Mouse (Mus musculus): ENCODE measurements at regions not wholly inside any gene's neighbourhood (a gene's known extent, or its start where the extent isn't known, plus 50 kb on each side); places are given as distances from the start of the nearest gene placed in this dataset.

DNA sequence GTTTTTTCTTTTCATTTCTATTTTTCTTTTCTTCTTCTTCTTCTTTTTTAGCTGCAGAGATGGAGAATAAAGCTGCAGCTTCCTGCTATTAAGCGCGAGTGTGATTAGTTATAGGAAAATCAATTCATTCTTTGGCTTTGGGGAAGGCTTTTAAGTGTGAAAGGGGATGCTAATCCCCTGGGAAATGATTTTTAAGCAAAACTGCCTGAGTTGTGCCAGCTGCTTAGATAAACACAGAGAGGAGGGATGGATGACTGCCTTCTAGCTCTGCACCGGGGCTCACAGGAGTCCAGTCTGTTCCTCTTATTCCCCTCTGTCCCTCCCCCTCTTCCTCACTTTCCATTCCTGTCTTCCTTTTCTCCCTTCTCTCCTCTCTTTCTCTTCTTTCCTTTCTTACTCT is 306.8 kb upstream of the Rbfox1 start:
- H3K27me3 ChIP-seq (ENCODE audit: control insufficient read depth, insufficient read depth, low read depth, low read length): no peaks in the 10 kb centered on the region
- H3K27ac ChIP-seq (ENCODE audit: low read length): peak overlapping the region; percentile 73
- ATAC-seq: no peak

DNA sequence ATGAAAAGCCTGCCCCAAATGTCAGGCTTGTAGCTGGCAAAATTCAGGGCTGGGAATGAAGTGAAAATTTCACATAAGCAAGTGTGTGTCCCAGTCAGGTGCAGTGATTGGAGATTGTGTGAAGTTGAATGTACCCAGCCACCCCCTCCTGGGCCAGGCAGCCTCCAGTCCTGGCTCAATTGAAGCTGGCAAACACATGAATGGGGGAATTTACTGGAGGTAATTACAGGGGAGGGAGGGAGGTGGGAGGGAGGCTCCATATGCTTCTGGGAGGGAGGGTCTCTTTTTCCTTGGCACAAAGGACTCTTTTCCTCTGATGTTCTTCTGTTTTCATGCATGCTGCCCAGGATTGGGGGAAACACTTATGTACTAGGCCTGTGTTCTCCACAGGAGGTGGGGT is 312.4 kb upstream of the Rbfox1 start:
- Histone ChIP-seq H3K36me3 (ENCODE audit: control insufficient read depth, insufficient read depth, low read length) (no peaks in the 10 kb centered on the region), H3K9me3 (replicated peaks; ENCODE audit: control insufficient read depth, low read length, poor library complexity, severe bottlenecking) (no peaks in the 10 kb centered on the region), H3K27ac (ENCODE audit: low read length) (no peak overlapping the region), H3K27me3 (ENCODE audit: control insufficient read depth, insufficient read depth, low read depth, low read length) (no peaks in the 10 kb centered on the region), H3K9ac (ENCODE audit: low read depth, low read length) (no peak overlapping the region), H3K4me2 (ENCODE audit: low read length) (no peak overlapping the region), H3K4me3 (ENCODE audit: low read depth, low read length) (no peak overlapping the region), H3K4me1 (ENCODE audit: control insufficient read depth, insufficient read depth, low read length) (peaks cover 16% of the 10 kb centered on the region)
- ATAC-seq: no peak

More for the DNA sequence above, 306.8 kb upstream of the Rbfox1 start:
- Histone ChIP-seq H3K4me1 (ENCODE audit: control insufficient read depth, insufficient read depth, low read length) (peaks cover 9% of the 10 kb centered on the region), H3K36me3 (ENCODE audit: control insufficient read depth, insufficient read depth, low read length) (no peaks in the 10 kb centered on the region), H3K4me3 (ENCODE audit: low read depth, low read length) (no peak overlapping the region), H3K9ac (ENCODE audit: low read depth, low read length) (no peak overlapping the region), H3K4me2 (ENCODE audit: low read length) (no peak overlapping the region), H3K9me3 (replicated peaks; ENCODE audit: control insufficient read depth, low read length, poor library complexity, severe bottlenecking) (no peaks in the 10 kb centered on the region)
- WGBS: 13% methylated on average over 3 of the region's 3 CpGs

DNA sequence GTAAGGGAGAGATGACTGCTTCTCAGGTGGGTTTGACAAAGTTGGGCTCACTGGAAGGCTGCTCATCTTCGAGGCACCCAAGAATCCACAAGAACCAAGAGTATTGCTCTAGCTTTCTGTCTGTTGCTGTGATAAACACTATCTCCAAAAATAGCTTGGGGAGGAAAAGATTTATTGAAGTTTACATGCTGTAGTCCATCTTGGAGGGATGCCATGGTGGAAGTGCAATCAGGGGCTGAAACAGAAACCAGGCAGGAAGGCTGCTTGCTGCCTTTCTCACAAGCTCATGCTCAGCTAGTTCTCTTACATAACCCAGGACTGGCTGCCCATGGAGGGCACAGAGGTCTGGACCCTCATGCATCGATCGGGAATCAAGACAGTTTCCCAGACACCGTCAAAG is 314.5 kb upstream of the Rbfox1 start:
- Histone ChIP-seq H3K9ac (ENCODE audit: low read depth, low read length) (no peak overlapping the region), H3K36me3 (ENCODE audit: control insufficient read depth, insufficient read depth, low read length) (no peaks in the 10 kb centered on the region), H3K27me3 (ENCODE audit: control insufficient read depth, insufficient read depth, low read depth, low read length) (no peaks in the 10 kb centered on the region), H3K4me3 (ENCODE audit: low read depth, low read length) (no peak overlapping the region), H3K4me2 (ENCODE audit: low read length) (no peak overlapping the region), H3K4me1 (ENCODE audit: control insufficient read depth, insufficient read depth, low read length) (peaks cover 14% of the 10 kb centered on the region; the same call in 1 of the 2 replicates), H3K27ac (ENCODE audit: low read length) (no peak overlapping the region), H3K9me3 (replicated peaks; ENCODE audit: control insufficient read depth, low read length, poor library complexity, severe bottlenecking) (no peaks in the 10 kb centered on the region)
- ATAC-seq: no peak
- WGBS: 95% methylated on average over 4 of the region's 4 CpGs

DNA sequence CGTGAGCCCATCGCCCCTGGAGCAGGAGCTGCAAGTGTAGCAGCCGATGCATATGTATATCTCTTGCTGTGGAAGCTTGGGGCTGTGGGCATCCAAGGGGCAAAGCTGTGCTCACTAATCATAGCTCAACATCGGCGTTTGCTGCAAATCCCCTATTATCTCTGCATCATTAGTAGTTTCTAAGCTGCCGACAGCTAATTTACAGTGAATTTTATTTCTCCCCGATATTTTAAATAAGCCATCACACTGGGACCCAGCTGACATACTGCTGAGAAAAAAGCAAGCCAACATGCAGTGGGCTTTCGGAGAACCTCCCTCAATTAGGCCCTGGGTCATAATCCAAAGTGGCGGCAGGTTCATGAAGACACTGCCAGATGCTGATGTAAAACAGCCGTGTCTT is 313.3 kb upstream of the Eef2kmt start:
- peak overlapping the region; percentile 18; the same call in 1 of the 2 replicates for H3K9ac ChIP-seq (ENCODE audit: low read depth, low read length)
- no peaks in the 10 kb centered on the region for H3K36me3 ChIP-seq (ENCODE audit: control insufficient read depth, insufficient read depth, low read length)
- H3K27ac ChIP-seq (ENCODE audit: low read length): peak overlapping the region; percentile 45
- peaks cover 14% of the 10 kb centered on the region; the same call in 1 of the 2 replicates for H3K4me1 ChIP-seq (ENCODE audit: control insufficient read depth, insufficient read depth, low read length)
- no peaks in the 10 kb centered on the region for H3K27me3 ChIP-seq (ENCODE audit: control insufficient read depth, insufficient read depth, low read depth, low read length)
- WGBS: 36% methylated on average over 10 of the region's 10 CpGs
- no peaks in the 10 kb centered on the region for H3K9me3 ChIP-seq (replicated peaks; ENCODE audit: control insufficient read depth, low read length, poor library complexity, severe bottlenecking)
- peak; percentile 39; the same call in 1 of the 2 replicates for ATAC-seq
- H3K4me3 ChIP-seq (ENCODE audit: low read depth, low read length): no peak overlapping the region
- H3K4me2 ChIP-seq (ENCODE audit: low read length): no peak overlapping the region

DNA sequence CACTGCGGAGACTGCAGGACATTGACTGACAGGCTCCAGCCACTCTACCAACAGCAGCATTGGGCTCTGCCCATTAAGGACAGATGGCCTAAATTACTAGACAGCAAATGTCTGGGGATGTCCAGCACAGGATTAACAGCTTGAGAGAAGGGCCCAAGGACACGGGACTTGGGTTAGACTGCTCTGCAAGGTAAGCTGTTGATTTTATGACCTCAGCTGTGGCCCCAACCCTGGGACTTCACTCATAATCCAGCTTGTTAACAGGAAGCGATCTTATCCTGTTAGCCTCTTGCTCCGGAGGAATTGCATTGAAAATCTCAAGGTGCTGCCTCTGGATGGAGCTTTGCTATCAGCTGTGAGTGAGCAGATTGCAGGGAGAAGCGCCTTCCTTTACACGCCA is 293.2 kb upstream of the Eef2kmt start:
- Histone ChIP-seq H3K36me3 (ENCODE audit: control insufficient read depth, insufficient read depth, low read length) (no peaks in the 10 kb centered on the region), H3K27me3 (ENCODE audit: control insufficient read depth, insufficient read depth, low read depth, low read length) (no peaks in the 10 kb centered on the region), H3K9me3 (replicated peaks; ENCODE audit: control insufficient read depth, low read length, poor library complexity, severe bottlenecking) (no peaks in the 10 kb centered on the region), H3K9ac (ENCODE audit: low read depth, low read length) (no peak overlapping the region), H3K4me1 (ENCODE audit: control insufficient read depth, insufficient read depth, low read length) (no peaks in the 10 kb centered on the region), H3K4me2 (ENCODE audit: low read length) (no peak overlapping the region), H3K27ac (ENCODE audit: low read length) (no peak overlapping the region), H3K4me3 (ENCODE audit: low read depth, low read length) (no peak overlapping the region)
- ATAC-seq: no peak
- 53% methylated on average over 6 of the region's 6 CpGs for WGBS

DNA sequence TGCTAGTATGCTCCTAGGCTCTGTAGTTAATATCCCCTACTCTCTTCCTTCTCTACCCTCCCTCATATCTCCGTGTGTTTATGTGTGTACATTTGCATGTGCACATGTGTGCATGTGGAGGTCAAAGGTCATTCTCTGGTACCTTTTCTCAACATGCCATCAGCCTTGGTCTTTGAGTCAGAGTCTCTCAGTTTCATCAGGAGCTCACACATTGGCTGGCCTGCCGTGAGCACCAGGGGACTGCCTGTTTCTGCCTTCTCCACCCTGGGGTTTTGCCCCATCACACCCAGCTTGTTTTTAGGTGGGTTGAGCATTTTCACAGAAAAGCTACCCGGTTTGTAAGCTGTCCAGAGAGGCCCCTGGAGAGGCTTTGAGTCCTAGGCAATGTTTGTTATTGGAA is 292.8 kb upstream of the Eef2kmt start:
- WGBS: 65% methylated on average over 3 of the region's 3 CpGs
- H3K36me3 ChIP-seq (ENCODE audit: control insufficient read depth, insufficient read depth, low read length): no peaks in the 10 kb centered on the region
- no peak overlapping the region for H3K4me3 ChIP-seq (ENCODE audit: low read depth, low read length)
- H3K9me3 ChIP-seq (replicated peaks; ENCODE audit: control insufficient read depth, low read length, poor library complexity, severe bottlenecking): no peaks in the 10 kb centered on the region
- ATAC-seq: no peak
- H3K4me2 ChIP-seq (ENCODE audit: low read length): no peak overlapping the region
- H3K27ac ChIP-seq (ENCODE audit: low read length): no peak overlapping the region
- no peak overlapping the region for H3K9ac ChIP-seq (ENCODE audit: low read depth, low read length)
- no peaks in the 10 kb centered on the region for H3K4me1 ChIP-seq (ENCODE audit: control insufficient read depth, insufficient read depth, low read length)
- H3K27me3 ChIP-seq (ENCODE audit: control insufficient read depth, insufficient read depth, low read depth, low read length): no peaks in the 10 kb centered on the region

DNA sequence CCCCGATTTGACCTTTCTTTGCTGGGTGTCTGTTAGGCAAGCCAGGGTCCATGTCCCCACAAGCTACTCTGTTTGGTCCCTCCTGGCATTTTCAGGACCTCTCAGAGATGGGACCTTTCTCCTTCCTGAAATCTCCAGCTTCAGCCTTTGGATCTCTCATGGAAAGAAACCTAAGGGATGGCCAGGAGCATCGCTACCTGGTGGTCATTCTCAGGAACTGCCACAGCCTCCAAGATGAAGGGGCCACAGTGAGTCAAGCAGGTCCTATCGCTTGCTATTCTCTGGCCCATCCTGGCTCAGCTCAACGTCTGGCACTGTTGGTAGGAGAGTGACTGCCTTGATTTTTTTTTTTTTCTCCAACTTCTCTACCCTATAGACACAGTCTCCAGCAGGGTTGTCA is 291.0 kb upstream of the Eef2kmt start:
- Histone ChIP-seq H3K4me2 (ENCODE audit: low read length) (no peak overlapping the region), H3K27me3 (ENCODE audit: control insufficient read depth, insufficient read depth, low read depth, low read length) (no peaks in the 10 kb centered on the region), H3K27ac (ENCODE audit: low read length) (no peak overlapping the region), H3K36me3 (ENCODE audit: control insufficient read depth, insufficient read depth, low read length) (no peaks in the 10 kb centered on the region), H3K4me3 (ENCODE audit: low read depth, low read length) (no peak overlapping the region), H3K4me1 (ENCODE audit: control insufficient read depth, insufficient read depth, low read length) (no peaks in the 10 kb centered on the region), H3K9ac (ENCODE audit: low read depth, low read length) (no peak overlapping the region), H3K9me3 (replicated peaks; ENCODE audit: control insufficient read depth, low read length, poor library complexity, severe bottlenecking) (no peaks in the 10 kb centered on the region)
- 57% methylated on average over 4 of the region's 4 CpGs for WGBS
- no peak for ATAC-seq

DNA sequence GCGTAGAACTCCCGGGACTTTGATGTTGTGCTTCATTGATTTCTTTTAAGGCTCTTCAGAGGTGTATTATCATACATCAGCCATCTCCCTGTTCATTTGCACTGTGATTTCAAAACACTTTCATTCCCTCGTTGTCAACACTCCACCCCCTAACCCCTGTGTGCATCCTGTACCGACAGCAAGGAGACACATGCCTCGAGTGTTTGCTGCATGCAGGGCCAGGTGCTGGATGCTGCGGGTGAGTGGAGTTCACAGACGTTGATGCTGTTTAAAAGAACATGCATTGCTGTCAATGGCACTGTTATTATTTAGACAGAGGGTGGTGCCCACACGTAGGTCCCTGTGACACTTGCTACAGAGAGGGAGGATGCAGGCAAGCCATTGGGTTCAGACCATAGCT is 290.0 kb upstream of the Eef2kmt start:
- Histone ChIP-seq H3K36me3 (ENCODE audit: control insufficient read depth, insufficient read depth, low read length) (no peaks in the 10 kb centered on the region), H3K4me1 (ENCODE audit: control insufficient read depth, insufficient read depth, low read length) (no peaks in the 10 kb centered on the region), H3K27ac (ENCODE audit: low read length) (no peak overlapping the region), H3K4me3 (ENCODE audit: low read depth, low read length) (no peak overlapping the region), H3K4me2 (ENCODE audit: low read length) (no peak overlapping the region), H3K9me3 (replicated peaks; ENCODE audit: control insufficient read depth, low read length, poor library complexity, severe bottlenecking) (no peaks in the 10 kb centered on the region), H3K27me3 (ENCODE audit: control insufficient read depth, insufficient read depth, low read depth, low read length) (no peaks in the 10 kb centered on the region), H3K9ac (ENCODE audit: low read depth, low read length) (no peak overlapping the region)
- no peak for ATAC-seq
- WGBS: 32% methylated on average over 8 of the region's 8 CpGs

DNA sequence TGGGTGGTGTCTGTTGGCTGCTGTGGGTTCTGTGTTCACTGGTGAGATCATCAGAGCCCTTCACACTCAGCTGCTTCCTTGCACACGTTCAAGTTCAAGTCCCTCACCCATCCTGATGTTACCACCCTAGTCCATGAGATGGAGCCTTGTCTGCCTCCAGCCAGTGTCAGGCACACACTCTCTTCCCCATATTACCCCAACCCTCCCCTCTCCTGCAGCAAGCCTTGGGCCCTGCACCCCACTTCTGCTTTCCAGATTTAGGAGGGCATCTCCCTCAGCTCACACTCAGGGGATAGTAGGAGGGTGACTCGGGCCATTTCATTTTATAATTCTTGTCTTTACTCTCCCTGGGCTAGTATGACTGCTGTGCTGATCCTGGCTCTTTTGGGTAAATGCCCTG is 288.7 kb upstream of the Eef2kmt start:
- H3K36me3 ChIP-seq (ENCODE audit: control insufficient read depth, insufficient read depth, low read length): no peaks in the 10 kb centered on the region
- no peak overlapping the region for H3K9ac ChIP-seq (ENCODE audit: low read depth, low read length)
- H3K27ac ChIP-seq (ENCODE audit: low read length): no peak overlapping the region
- no peaks in the 10 kb centered on the region for H3K4me1 ChIP-seq (ENCODE audit: control insufficient read depth, insufficient read depth, low read length)
- no peak overlapping the region for H3K4me3 ChIP-seq (ENCODE audit: low read depth, low read length)
- no peak overlapping the region for H3K4me2 ChIP-seq (ENCODE audit: low read length)
- no peaks in the 10 kb centered on the region for H3K9me3 ChIP-seq (replicated peaks; ENCODE audit: control insufficient read depth, low read length, poor library complexity, severe bottlenecking)
- WGBS: 80% methylated on average over 2 of the region's 2 CpGs
- ATAC-seq: no peak
- H3K27me3 ChIP-seq (ENCODE audit: control insufficient read depth, insufficient read depth, low read depth, low read length): no peaks in the 10 kb centered on the region
